Mouse (Mus musculus) C2C12 (cell line): ENCODE measurements around the gene Hsf4. TPM values are rescaled to one million over a fixed set of nuclear protein-coding genes. Genes with fewer than 3 reads are reported as not detected.

Source experiments
- H3K27me3 ChIP-seq: one replicate; pipeline ENCODE4 v1.6.1; 2011; ENCODE audit not compliant: control insufficient read depth, insufficient read depth, insufficient read length
- H3K36me3 ChIP-seq: one replicate; pipeline ENCODE4 v1.6.1; 2011; ENCODE audit not compliant: control insufficient read depth, insufficient read depth
- H3K4me3 ChIP-seq: one replicate; pipeline ENCODE4 v1.5.1; 2011; ENCODE audit warnings: mild to moderate bottlenecking, control low read depth; ENCODE audit not compliant: poor library complexity, insufficient read depth, severe bottlenecking
- H3K79me2 ChIP-seq: one replicate; pipeline ENCODE4 v1.6.1; 2011; ENCODE audit not compliant: control insufficient read depth, insufficient read depth
- H3K79me3 ChIP-seq: one replicate; pipeline ENCODE4 v1.6.1; 2011; ENCODE audit warnings: low read depth, control low read depth
- H3ac ChIP-seq: one replicate; pipeline ENCODE3; 2011; ENCODE audit warnings: low read depth; ENCODE audit not compliant: control insufficient read depth, insufficient read length
- CEBPB ChIP-seq: IDR thresholded peaks from one replicate; pipeline ENCODE4 v1.6.1; 2011; ENCODE audit warnings: low read depth, mild to moderate bottlenecking, control low read depth, moderate library complexity
- CTCF ChIP-seq: IDR thresholded peaks from one replicate; pipeline ENCODE4 v1.5.1; 2011; ENCODE audit not compliant: control insufficient read depth, insufficient read depth, insufficient read length
- FOSL1 ChIP-seq: IDR thresholded peaks from one replicate; pipeline ENCODE4 v1.8.0; 2011; ENCODE audit warnings: mild to moderate bottlenecking, low read length; ENCODE audit not compliant: poor library complexity, insufficient read depth, severe bottlenecking
- MAX ChIP-seq: IDR thresholded peaks from one replicate; pipeline ENCODE4 v1.6.1; 2011; ENCODE audit warnings: mild to moderate bottlenecking, control low read depth
- MYOD1 ChIP-seq: IDR thresholded peaks from one replicate; pipeline ENCODE4 v1.6.1; 2011; ENCODE audit warnings: low read depth; ENCODE audit not compliant: control insufficient read depth, insufficient read length
- MYOG ChIP-seq: IDR thresholded peaks from one replicate; pipeline ENCODE4 v1.6.1; 2011; ENCODE audit not compliant: control insufficient read depth, insufficient read length; ENCODE audit errors: extremely low read depth
- USF1 ChIP-seq: IDR thresholded peaks from one replicate; pipeline ENCODE4 v1.6.1; 2011; ENCODE audit warnings: low read depth, mild to moderate bottlenecking, control low read depth, moderate library complexity
- polyA plus RNA-seq: library from polyadenylated mRNA; unstranded; fragments of >200 nt; fragmentation: generic; extraction: Trizol; gene quantifications from one replicate; pipeline ENCODE4 v1.2.1, GENCODE M21; 2012; ENCODE audit warnings: missing spikeins

Gene Hsf4
- polyA plus RNA-seq, 1 experiment, result 3.4 TPM

- Histone ChIP-seq H3K79me3 (peaks cover 12% of the 10 kb centered on the region), H3K79me2 (peaks cover 27% of the 10 kb centered on the region), H3K27me3 (no peaks in the 10 kb centered on the region), H3K36me3 (peaks cover 28% of the 10 kb centered on the region), H3ac (no peak overlapping the region), H3K4me3 (no peak overlapping the region)
- TF ChIP-seq CTCF (no peak), MAX (no peak), MYOD1 (no peak), USF1 (no peak), MYOG (no peak), CEBPB (no peak), FOSL1 (no peak)
These were observed 36.3 kb upstream of the Hsf4 start for GRCm38 (mm10) chr8:105233126-105233935.

- H3K36me3 ChIP-seq, result peaks cover 38% of the 10 kb centered on the region
- H3K4me3 ChIP-seq, result no peak overlapping the region
- no peak overlapping the region for H3ac ChIP-seq
- H3K27me3 ChIP-seq, result no peaks in the 10 kb centered on the region
- TF ChIP-seq CTCF (no peak), CEBPB (no peak), MAX (no peak), MYOD1 (no peak), MYOG (no peak), USF1 (no peak), FOSL1 (no peak)
- peaks cover 3% of the 10 kb centered on the region for H3K79me3 ChIP-seq
- H3K79me2 ChIP-seq, result peaks cover 9% of the 10 kb centered on the region
These were observed 34.4 kb upstream of the Hsf4 start for GRCm38 (mm10) chr8:105235206-105235605.

GRCm38 (mm10) chr8:105237442-105238142, 32.0 kb upstream of the Hsf4 start:
- no peaks in the 10 kb centered on the region for H3K79me2 ChIP-seq
- H3K27me3 ChIP-seq, result no peaks in the 10 kb centered on the region
- peaks cover 48% of the 10 kb centered on the region for H3K36me3 ChIP-seq
- no peak overlapping the region for H3ac ChIP-seq
- no peaks in the 10 kb centered on the region for H3K79me3 ChIP-seq
- no peak for TF ChIP-seq FOSL1
- no peak for TF ChIP-seq MYOG
- TF ChIP-seq MAX, result no peak
- TF ChIP-seq CTCF, result no peak
- TF ChIP-seq CEBPB, result no peak
- TF ChIP-seq MYOD1, result no peak
- H3K4me3 ChIP-seq, result no peak overlapping the region

GRCm38 (mm10) chr8:105241016-105241415, 28.6 kb upstream of the Hsf4 start:
- TF ChIP-seq FOSL1 (no peak), CEBPB (no peak), MYOD1 (no peak), CTCF (no peak), MYOG (no peak), USF1 (no peak), MAX (no peak)
- Histone ChIP-seq H3K4me3 (no peak overlapping the region), H3K79me2 (no peaks in the 10 kb centered on the region), H3K79me3 (no peaks in the 10 kb centered on the region), H3K36me3 (peaks cover 34% of the 10 kb centered on the region), H3K27me3 (no peaks in the 10 kb centered on the region), H3ac (no peak overlapping the region)

GRCm38 (mm10) chr8:105251954-105252353, 17.6 kb upstream of the Hsf4 start:
- no peak overlapping the region for H3K4me3 ChIP-seq
- H3K79me3 ChIP-seq, result no peaks in the 10 kb centered on the region
- no peaks in the 10 kb centered on the region for H3K79me2 ChIP-seq
- no peak overlapping the region for H3ac ChIP-seq
- H3K36me3 ChIP-seq, result peaks cover 39% of the 10 kb centered on the region
- TF ChIP-seq FOSL1 (no peak), MYOD1 (no peak), CEBPB (no peak), MAX (no peak), MYOG (no peak), USF1 (no peak), CTCF (no peak)
- no peaks in the 10 kb centered on the region for H3K27me3 ChIP-seq
